Mouse (Mus musculus) kidney, adult 2 months (tissue): ENCODE results near the gene Rph3a.

Experiments used
- CTCF ChIP-seq: fragments of 200-500 bp; conservative IDR thresholded peaks from 2 replicates; pipeline ENCODE4 v1.5.1; 2011; ENCODE audit warnings: low read depth, mild to moderate bottlenecking, control low read depth, low read length, moderate library complexity, mixed read lengths; ENCODE audit not compliant: insufficient read depth, insufficient read length
- POLR2A ChIP-seq: fragments of 200-500 bp; IDR thresholded peaks from one replicate; pipeline ENCODE4 v1.6.1; 2011; ENCODE audit warnings: low read depth, low read length, control low read depth

- TF ChIP-seq POLR2A (no peak), CTCF (no peak)
Measured at GRCm38 (mm10) chr5:120890991-120891390, 118.9 kb downstream of the Rph3a start.
